Mouse (Mus musculus) liver, adult 2 months (tissue): ENCODE results near the gene Aes.

Experiments used
- CTCF ChIP-seq: fragments of 200-500 bp; IDR thresholded peaks from 2 replicates; pipeline ENCODE4 v1.5.1; 2011; ENCODE audit warnings: low read depth, low read length, control low read depth
- POLR2A ChIP-seq: fragments of 200-500 bp; IDR thresholded peaks from 2 replicates; pipeline ENCODE4 v1.6.1; 2011; ENCODE audit warnings: low read length, control low read depth; ENCODE audit not compliant: insufficient read depth; ENCODE audit errors: extremely low read depth

DNA sequence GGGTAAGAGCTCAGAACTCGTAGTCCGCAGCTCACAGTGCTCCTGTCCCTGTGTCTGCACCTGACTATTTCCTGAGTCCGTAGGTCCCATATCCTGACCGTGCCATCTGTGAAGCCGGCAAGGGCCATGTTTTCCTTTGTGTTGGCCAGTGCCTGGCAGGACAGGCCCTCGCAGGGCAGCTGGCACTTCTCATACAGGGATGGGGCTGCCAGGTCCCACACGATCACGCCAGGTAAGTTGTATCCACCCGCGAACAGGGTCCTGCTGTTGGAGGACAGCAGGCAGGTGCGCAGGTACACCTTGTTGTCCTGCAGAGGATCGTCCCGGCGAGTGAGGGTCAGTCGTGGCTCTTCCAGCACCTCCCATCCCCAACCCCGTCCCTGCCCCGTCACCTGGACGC, 34.6 kb downstream of the Aes start:
- TF ChIP-seq POLR2A (no peak), CTCF (no peak)
